Mouse (Mus musculus) CH12.LX (cell line): ENCODE results near the gene Grb2. TPM values are rescaled to one million over a fixed set of nuclear protein-coding genes. Genes with fewer than 3 reads are reported as not detected.
A peak's percentile ranks its signal among the peaks of the same experiment; 100 is the strongest.

Experiments used
- DNase-seq: peaks from one replicate; pipeline ENCODE4 v3.0.0-alpha.2; 2013; ENCODE audit errors: extremely low read depth
- H3K27ac ChIP-seq: 2 replicates; pipeline ENCODE4 v1.5.1; 2012; ENCODE audit warnings: low read depth, mild to moderate bottlenecking, control low read depth, moderate library complexity; ENCODE audit not compliant: insufficient read depth
- H3K27me3 ChIP-seq: replicated peaks from 2 replicates; pipeline ENCODE3; 2012; ENCODE audit warnings: inconsistent platforms
- H3K36me3 ChIP-seq, 2 experiments: replicated peaks in 1 of 2; 2 replicates each; pipeline versions ENCODE3 to v1.6.1; 2012; ENCODE audit warnings: inconsistent platforms in 1 of 2, low read length in 1 of 2, mild to moderate bottlenecking in 1 of 2, mixed read lengths in 1 of 2, moderate library complexity in 1 of 2; ENCODE audit not compliant: control insufficient read depth in 1 of 2, insufficient read depth in 1 of 2
- H3K4me1 ChIP-seq, 2 experiments: 2 replicates each; pipeline ENCODE4 v1.6.1; 2012; ENCODE audit warnings: inconsistent platforms in 1 of 2, moderate library complexity in 1 of 2; ENCODE audit not compliant: insufficient read depth in 2 of 2, control insufficient read depth in 1 of 2
- H3K4me2 ChIP-seq: 2 replicates; pipeline ENCODE4 v1.6.1; 2012; ENCODE audit warnings: low read depth, mild to moderate bottlenecking, control low read depth; ENCODE audit not compliant: poor library complexity, insufficient read depth, severe bottlenecking
- H3K4me3 ChIP-seq, 3 experiments: fragments of 150-350 bp in 1 of 3; sonication (generic) in 1 of 3; replicated peaks in 1 of 3; 2 replicates each; pipeline versions ENCODE3 to v1.5.1; 2011 to 2012; ENCODE audit warnings: low read depth in 2 of 3, low read length in 2 of 3, mild to moderate bottlenecking in 2 of 3, moderate library complexity in 2 of 3, control low read depth in 1 of 3, improper control_type of control experiment in 1 of 3, inconsistent platforms in 1 of 3, mixed read lengths in 1 of 3; ENCODE audit not compliant: poor library complexity in 1 of 3
- H3K79me2 ChIP-seq: replicated peaks from 2 replicates; pipeline ENCODE4 v1.6.1; 2012; ENCODE audit warnings: mild to moderate bottlenecking, moderate library complexity; ENCODE audit not compliant: control insufficient read depth, poor library complexity, insufficient read depth, severe bottlenecking; ENCODE audit errors: extremely low read depth
- H3K9ac ChIP-seq: 2 replicates; pipeline ENCODE4 v1.6.1; 2012; ENCODE audit warnings: low read depth, mild to moderate bottlenecking, control low read depth, moderate library complexity; ENCODE audit not compliant: insufficient read depth
- H3K9me3 ChIP-seq: replicated peaks from 2 replicates; pipeline ENCODE3; 2012; ENCODE audit warnings: low read length, inconsistent platforms, mixed read lengths
- BHLHE40 ChIP-seq: IDR thresholded peaks from 2 replicates; pipeline ENCODE4 v1.6.1; 2011; ENCODE audit warnings: mild to moderate bottlenecking, low read depth, low read length, improper control_type of control experiment
- CHD1 ChIP-seq: IDR thresholded peaks from 2 replicates; pipeline ENCODE4 v1.6.1; 2012; ENCODE audit warnings: low read depth, low read length, improper control_type of control experiment, inconsistent platforms
- CHD2 ChIP-seq: IDR thresholded peaks from 2 replicates; pipeline ENCODE4 v1.6.1; 2011; ENCODE audit warnings: low read length, improper control_type of control experiment
- CTCF ChIP-seq, 2 experiments: IDR thresholded peaks in 1 of 2; conservative IDR thresholded peaks in 1 of 2; 2 replicates each; pipeline ENCODE4 v1.5.1; 2011 to 2012; ENCODE audit warnings: low read depth in 2 of 2, low read length in 2 of 2, improper control_type of control experiment in 1 of 2, inconsistent platforms in 1 of 2, mild to moderate bottlenecking in 1 of 2, moderate library complexity in 1 of 2
- E2F4 ChIP-seq: IDR thresholded peaks from 2 replicates; pipeline ENCODE4 v1.6.1; 2011; ENCODE audit warnings: low read depth, low read length, improper control_type of control experiment; ENCODE audit not compliant: insufficient replicate concordance
- ELF1 ChIP-seq: IDR thresholded peaks from 2 replicates; pipeline ENCODE4 v1.6.1; 2014; ENCODE audit warnings: low read depth, mild to moderate bottlenecking, inconsistent platforms, low read length, improper control_type of control experiment
- EP300 ChIP-seq: IDR thresholded peaks from 2 replicates; pipeline ENCODE4 v1.6.1; 2011; ENCODE audit warnings: low read length, improper control_type of control experiment
- ETS1 ChIP-seq: conservative IDR thresholded peaks from 2 replicates; pipeline ENCODE4 v1.6.1; 2012; ENCODE audit warnings: low read depth, mild to moderate bottlenecking, inconsistent platforms, low read length, improper control_type of control experiment, moderate library complexity
- GABPA ChIP-seq: IDR thresholded peaks from 2 replicates; pipeline ENCODE4 v1.6.1; 2012; ENCODE audit warnings: low read depth, low read length, improper control_type of control experiment, inconsistent platforms; ENCODE audit not compliant: insufficient replicate concordance
- HCFC1 ChIP-seq: IDR thresholded peaks from 2 replicates; pipeline ENCODE4 v1.6.1; 2012; ENCODE audit warnings: low read depth, mild to moderate bottlenecking, inconsistent platforms, low read length, improper control_type of control experiment
- IRF4 ChIP-seq: IDR thresholded peaks from 2 replicates; pipeline ENCODE4 v1.6.1; 2014; ENCODE audit warnings: low read depth, mild to moderate bottlenecking, inconsistent platforms, low read length, improper control_type of control experiment
- JUN ChIP-seq: IDR thresholded peaks from 2 replicates; pipeline ENCODE4 v1.6.1; 2011; ENCODE audit warnings: low read depth, mild to moderate bottlenecking, low read length, improper control_type of control experiment, moderate library complexity; ENCODE audit not compliant: insufficient read depth
- JUND ChIP-seq: conservative IDR thresholded peaks from 2 replicates; pipeline ENCODE4 v1.6.1; 2011; ENCODE audit warnings: low read depth, low read length, improper control_type of control experiment
- KAT2A ChIP-seq: IDR thresholded peaks from 2 replicates; pipeline ENCODE4 v1.6.1; 2012; ENCODE audit warnings: low read length, improper control_type of control experiment, inconsistent platforms; ENCODE audit not compliant: insufficient replicate concordance
- MAFK ChIP-seq: IDR thresholded peaks from 2 replicates; pipeline ENCODE4 v1.6.1; 2011; ENCODE audit warnings: low read length, improper control_type of control experiment; ENCODE audit not compliant: insufficient replicate concordance
- MAX ChIP-seq: IDR thresholded peaks from 2 replicates; pipeline ENCODE4 v1.6.1; 2011; ENCODE audit warnings: low read length, improper control_type of control experiment
- MAZ ChIP-seq: IDR thresholded peaks from 2 replicates; pipeline ENCODE4 v1.6.1; 2012; ENCODE audit warnings: low read depth, mild to moderate bottlenecking, inconsistent platforms, low read length, improper control_type of control experiment, moderate library complexity
- MEF2A ChIP-seq: IDR thresholded peaks from 2 replicates; pipeline ENCODE4 v1.6.1; 2014; ENCODE audit warnings: low read depth, mild to moderate bottlenecking, inconsistent platforms, low read length, improper control_type of control experiment, borderline replicate concordance
- MXI1 ChIP-seq: IDR thresholded peaks from 2 replicates; pipeline ENCODE4 v1.6.1; 2011; ENCODE audit warnings: mild to moderate bottlenecking, low read depth, low read length, improper control_type of control experiment
- MYC ChIP-seq: IDR thresholded peaks from 2 replicates; pipeline ENCODE4 v1.6.1; 2011; ENCODE audit warnings: low read depth, mild to moderate bottlenecking, improper control_type of control experiment, low read length
- NELFE ChIP-seq: IDR thresholded peaks from 2 replicates; pipeline ENCODE4 v1.6.1; 2011; ENCODE audit warnings: low read depth, low read length, improper control_type of control experiment
- NRF1 ChIP-seq: IDR thresholded peaks from 2 replicates; pipeline ENCODE4 v1.6.1; 2014; ENCODE audit warnings: low read depth, mild to moderate bottlenecking, inconsistent platforms, low read length, improper control_type of control experiment, moderate library complexity
- PAX5 ChIP-seq: IDR thresholded peaks from 2 replicates; pipeline ENCODE4 v1.6.1; 2012; ENCODE audit warnings: low read length, inconsistent platforms, mixed read lengths
- POLR2A ChIP-seq: IDR thresholded peaks from 2 replicates; pipeline ENCODE4 v1.6.1; 2011; ENCODE audit warnings: low read depth, mild to moderate bottlenecking, improper control_type of control experiment, low read length
- POLR2AphosphoS2 ChIP-seq: IDR thresholded peaks from 2 replicates; pipeline ENCODE4 v1.6.1; 2011; ENCODE audit warnings: low read depth, low read length, improper control_type of control experiment
- RAD21 ChIP-seq: IDR thresholded peaks from 2 replicates; pipeline ENCODE4 v1.6.1; 2011; ENCODE audit warnings: low read depth, mild to moderate bottlenecking, low read length, improper control_type of control experiment, moderate library complexity
- RCOR1 ChIP-seq: conservative IDR thresholded peaks from 2 replicates; pipeline ENCODE4 v1.6.1; 2012; ENCODE audit warnings: low read depth, mild to moderate bottlenecking, inconsistent platforms, low read length, improper control_type of control experiment
- SIN3A ChIP-seq: IDR thresholded peaks from 2 replicates; pipeline ENCODE4 v1.6.1; 2012; ENCODE audit warnings: low read length, improper control_type of control experiment, inconsistent platforms
- SMC3 ChIP-seq: IDR thresholded peaks from 2 replicates; pipeline ENCODE4 v1.6.1; 2011; ENCODE audit warnings: low read depth, low read length, improper control_type of control experiment
- TBP ChIP-seq: conservative IDR thresholded peaks from 2 replicates; pipeline ENCODE4 v1.6.1; 2011; ENCODE audit warnings: low read depth, low read length, improper control_type of control experiment
- TCF12 ChIP-seq: IDR thresholded peaks from 2 replicates; pipeline ENCODE4 v1.6.1; 2014; ENCODE audit warnings: low read depth, mild to moderate bottlenecking, inconsistent platforms, low read length, improper control_type of control experiment
- UBTF ChIP-seq: IDR thresholded peaks from 2 replicates; pipeline ENCODE4 v1.6.1; 2012; ENCODE audit warnings: low read depth, mild to moderate bottlenecking, inconsistent platforms, low read length, improper control_type of control experiment, moderate library complexity
- USF1 ChIP-seq: IDR thresholded peaks from 2 replicates; pipeline ENCODE4 v1.6.1; 2014; ENCODE audit warnings: low read depth, mild to moderate bottlenecking, inconsistent platforms, low read length, improper control_type of control experiment
- USF2 ChIP-seq: conservative IDR thresholded peaks from 2 replicates; pipeline ENCODE4 v1.6.1; 2011; ENCODE audit warnings: low read depth, low read length, improper control_type of control experiment
- ZC3H11A ChIP-seq: IDR thresholded peaks from 2 replicates; pipeline ENCODE4 v1.6.1; 2012; ENCODE audit warnings: low read depth, mild to moderate bottlenecking, inconsistent platforms, low read length, improper control_type of control experiment
- ZKSCAN1 ChIP-seq: IDR thresholded peaks from 2 replicates; pipeline ENCODE4 v1.6.1; 2012; ENCODE audit warnings: low read depth, inconsistent platforms, low read length, improper control_type of control experiment, borderline replicate concordance
- ZMIZ1 ChIP-seq: IDR thresholded peaks from 2 replicates; pipeline ENCODE4 v1.6.1; 2012; ENCODE audit warnings: low read depth, mild to moderate bottlenecking, inconsistent platforms, low read length, improper control_type of control experiment
- ZNF384 ChIP-seq: IDR thresholded peaks from 2 replicates; pipeline ENCODE4 v1.6.1; 2012; ENCODE audit warnings: low read depth, low read length, improper control_type of control experiment, inconsistent platforms
- dilution Hi-C: fragments of 300-500 bp; cut with MboI; formaldehyde crosslinking; loops from 2 replicates; pipeline ENCODE4 v1.14.3; 2020; ENCODE audit warnings: low sequenced_read_pairs; ENCODE audit not compliant: extremely low pct_unique_long_range_greater_than_20kb, extremely low pct_ligation_motif_present
- in situ Hi-C: fragments of 300-500 bp; cut with MboI; formaldehyde crosslinking; loops from 3 replicates; pipeline ENCODE4 v1.14.3; 2019; ENCODE audit warnings: low sequenced_read_pairs, low pct_ligation_motif_present, low pct_unique_long_range_greater_than_20kb, mixed read lengths
- polyA plus RNA-seq: library from polyadenylated mRNA; unstranded; fragments of >175 nt; gene quantifications from 2 replicates; pipeline ENCODE4 v1.2.1, GENCODE M21; 2012; ENCODE audit warnings: low read depth; ENCODE audit not compliant: insufficient read length
- total RNA-seq, 2 experiments: library from RNA; depleted of rRNA; stranded (reverse); fragments of 300-350 nt in 1 of 2; fragments of >200 nt in 1 of 2; gene quantifications; 2 replicates each; pipeline ENCODE4 v1.2.3; 2012 to 2014

Grb2 gene
- total and polyA plus RNA-seq, 3 experiments: 63.6 to 241 (median 117) TPM

GRCm38 (mm10) chr11:115692800-115693199, 15.6 kb downstream of the Grb2 start:
- peaks cover 27 to 88% of the 10 kb centered on the region in 2 experiments for H3K4me1 ChIP-seq
- dilution Hi-C loops: no loop called here
- in situ Hi-C loops: no loop called here
- peak overlapping the region; percentile 3 for H3K9ac ChIP-seq
- TF ChIP-seq SMC3 (peak; percentile 22), CHD1 (no peak; the same call in 1 of the 2 replicates), E2F4 (no peak), IRF4 (peak; percentile 100), MEF2A (peak; percentile 94), GABPA (no peak), MAFK (peak; percentile 76; the same call in 1 of the 2 replicates), NELFE (no peak), BHLHE40 (peak; percentile 96), SIN3A (peak; percentile 100), MAZ (peak; percentile 83), NRF1 (0 out of 2 replicates have a peak, but pooled peaks have one; percentile 36), HCFC1 (peak; percentile 50; the same call in 1 of the 2 replicates), POLR2AphosphoS2 (no peak), ZMIZ1 (peak; percentile 50; the same call in 1 of the 2 replicates), KAT2A (peak; percentile 70; the same call in 1 of the 2 replicates), MAX (no peak), CHD2 (peak; percentile 92), JUND (peak; percentile 96), CTCF (conservative IDR thresholded peaks at IDR 0.05 in 1 of 2, IDR thresholded peaks at IDR 0.05 in 1 of 2; ENCODE audit: low read depth in 2 of 2, low read length in 2 of 2) (no peak), UBTF (peak; percentile 94), USF1 (no peak), MXI1 (peak; percentile 95), ZC3H11A (no peak), RAD21 (no peak; the same call in 1 of the 2 replicates), MYC (peak; percentile 78), USF2 (peak; percentile 25; the same call in 1 of the 2 replicates), TBP (0 out of 2 replicates have a peak, but pooled peaks have one; percentile 53), TCF12 (peak; percentile 92), EP300 (peak; percentile 100), ETS1 (peak; percentile 99), RCOR1 (peak; percentile 99), ZNF384 (no peak; the same call in none of the 2 replicates), JUN (peak; percentile 93), ELF1 (peak; percentile 86), ZKSCAN1 (no peak), PAX5 (no peak), POLR2A (peak; percentile 45)
- peak overlapping the region; percentile 96 for H3K27ac ChIP-seq
- H3K4me2 ChIP-seq: peak overlapping the region; percentile 30
- no peaks in the 10 kb centered on the region for H3K27me3 ChIP-seq
- H3K36me3 ChIP-seq: peaks cover 46 to 80% of the 10 kb centered on the region in 2 experiments
- DNase-seq: peak; percentile 98
- H3K79me2 ChIP-seq: peaks cover 99% of the 10 kb centered on the region
- no peaks in the 10 kb centered on the region for H3K9me3 ChIP-seq
- H3K4me3 ChIP-seq: no peak overlapping the region
